Mouse (Mus musculus) frontal cortex, postnatal 36 days (tissue): ENCODE data around the gene 2610042L04Rik.
"Not testable (repeated sequence)": the region's sequence is repeated elsewhere in the genome, so short reads cannot be mapped to it uniquely, and the experiment has no call there.

Experiments
- DNase-seq, 2 experiments: peaks; one replicate each; pipeline ENCODE4 v3.0.0; 2022; ENCODE audit warnings: low spot score in 2 of 2

The 2610042L04Rik gene

DNA sequence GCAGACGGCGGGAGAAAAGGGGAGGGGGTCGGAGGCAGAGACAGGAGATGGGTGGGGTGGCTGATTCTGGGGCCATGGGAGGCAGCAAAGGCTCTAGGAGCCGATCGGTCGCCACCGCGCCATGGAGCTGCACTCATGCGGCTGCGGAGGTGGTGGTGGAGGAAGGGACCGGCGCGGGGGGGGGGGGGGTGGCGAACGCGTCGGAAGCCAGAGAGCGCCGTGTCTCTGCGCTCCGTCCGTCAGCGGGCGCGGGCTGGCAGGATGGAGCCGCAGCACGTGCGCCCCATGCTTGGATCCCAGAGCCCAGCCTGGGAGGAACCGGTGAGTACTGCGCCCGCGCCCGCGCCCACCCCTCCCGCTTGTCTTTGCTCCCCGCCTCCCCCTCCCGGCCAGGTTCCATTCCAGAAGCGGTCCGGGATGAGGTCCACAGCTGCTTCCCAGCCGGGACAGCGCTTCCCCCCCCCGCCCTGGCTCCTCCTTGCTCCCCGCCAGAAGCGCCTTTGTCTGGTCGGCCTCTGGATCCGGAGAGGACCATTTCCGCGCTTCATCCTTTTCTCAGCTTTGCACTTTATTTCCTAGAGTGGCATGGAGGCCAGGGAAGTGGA, at the start of gene 2610042L04Rik:
TSS of gene 2610042L04Rik (plus strand) at position 288 of the 605 bp plus-strand sequence.
- DNase-seq = not testable (repeated sequence)

- DNase-seq = not testable (repeated sequence)
Observed at GRCm38 (mm10) chr14:4316983-4317382, 17.6 kb upstream of the 2610042L04Rik start, which contains the start of gene Gm3149. TSS of gene Gm3149 (plus strand) at chr14:4317283.

GRCm38 (mm10) chr14:4335506-4335905, 943 bp downstream of the 2610042L04Rik start:
- DNase-seq = peak in 1 of 2 experiments; percentile 19

GRCm38 (mm10) chr14:4368991-4369390, 34.4 kb downstream of the 2610042L04Rik start:
- not testable (repeated sequence) for DNase-seq

GRCm38 (mm10) chr14:4369691-4370090, 35.1 kb downstream of the 2610042L04Rik start:
- DNase-seq = not testable (repeated sequence)

DNA sequence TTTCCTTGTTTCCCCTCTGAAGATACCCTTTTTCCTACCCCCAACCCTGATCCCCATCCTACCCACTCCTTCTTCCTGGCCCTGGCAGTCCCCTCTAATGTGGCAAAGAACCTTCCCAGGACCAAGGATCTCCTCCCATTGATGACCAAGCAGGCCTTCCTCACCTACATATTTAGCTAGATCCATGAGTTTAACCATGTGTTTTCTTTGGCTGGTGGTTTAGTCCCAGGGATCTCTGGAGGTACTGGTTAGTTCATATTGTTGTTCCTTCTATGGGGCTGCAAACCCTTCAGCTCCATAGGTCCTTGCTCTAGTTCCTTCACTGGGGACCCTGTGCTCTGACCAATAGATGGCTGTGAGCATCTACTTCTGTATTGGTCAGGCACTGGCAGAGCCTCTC, 43.3 kb downstream of the 2610042L04Rik start:
- DNase-seq = not testable (repeated sequence)

DNA sequence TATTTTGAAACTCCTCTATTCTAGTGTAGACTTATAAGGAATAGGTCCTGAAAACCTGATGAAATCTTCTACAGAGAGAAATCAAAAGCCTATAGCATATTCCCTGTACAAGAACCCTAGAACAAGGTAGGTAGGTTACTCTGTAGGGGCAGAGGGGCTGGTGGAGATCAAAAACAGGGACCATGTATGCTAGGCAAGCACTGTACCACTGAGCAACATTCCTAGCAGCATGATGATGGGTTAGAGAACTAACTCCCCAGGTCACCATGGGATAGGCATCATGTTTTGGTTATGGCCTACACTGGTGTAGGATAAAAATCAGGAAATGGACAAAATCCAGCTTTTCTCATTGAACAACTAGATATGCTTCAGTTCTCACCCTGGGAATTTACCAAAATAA, 51.0 kb downstream of the 2610042L04Rik start:
- not testable (repeated sequence) for DNase-seq

DNA sequence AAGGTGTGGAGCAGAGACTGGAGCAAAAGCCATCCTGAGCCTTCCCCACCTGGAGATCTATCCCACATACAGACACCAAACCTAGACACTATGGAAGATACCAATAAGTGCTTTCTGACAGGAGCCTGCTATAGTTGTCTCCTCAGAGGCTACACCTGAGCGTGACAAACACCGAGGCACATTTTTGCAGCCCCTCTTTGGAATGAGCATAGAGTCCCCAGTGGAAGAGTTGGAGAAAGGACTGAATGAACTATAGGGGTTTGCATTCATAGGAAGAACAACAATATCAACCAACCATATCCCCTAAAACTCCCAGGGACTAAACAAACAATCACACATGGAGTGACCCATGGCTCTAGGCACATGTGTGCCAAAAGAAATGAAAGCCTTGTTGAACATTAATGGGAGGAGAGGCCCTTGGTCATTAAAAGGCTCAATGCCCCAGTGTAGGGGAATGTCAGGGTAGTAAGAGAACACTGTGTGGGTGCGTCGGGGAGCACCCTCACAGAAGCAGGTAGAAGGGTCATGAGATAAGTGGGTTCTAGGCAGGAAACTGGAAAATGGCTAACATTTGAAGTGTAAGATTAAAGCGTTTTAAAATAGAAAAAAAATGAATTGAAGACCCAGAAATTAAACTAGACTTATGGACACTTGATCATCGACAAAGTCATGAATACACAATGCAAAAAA, 58.4 kb downstream of the 2610042L04Rik start:
- not testable (repeated sequence) for DNase-seq

DNA sequence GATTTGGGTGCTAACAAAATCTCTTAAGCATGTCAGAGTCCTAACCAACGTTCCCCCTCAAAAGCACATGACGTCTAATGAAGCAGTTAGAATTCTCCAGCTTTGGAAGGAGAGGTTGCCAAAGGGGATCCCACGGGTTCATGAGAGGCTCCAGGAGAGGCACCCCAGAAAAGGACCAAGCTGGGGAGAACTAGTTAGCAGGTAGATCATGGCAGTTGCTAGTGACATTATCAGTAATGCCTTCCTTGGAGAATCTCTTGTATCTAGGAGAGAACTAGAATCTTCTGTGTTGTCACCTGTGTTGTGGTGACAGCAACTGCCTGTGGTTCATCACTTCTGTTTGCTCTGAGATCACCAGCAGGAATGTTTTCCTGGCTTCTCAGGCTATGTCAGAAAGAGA, 62.7 kb downstream of the 2610042L04Rik start, which contains the start of gene Gm3159:
TSS of gene Gm3159 (plus strand) at position 301 of the 400 bp plus-strand sequence.
- DNase-seq = not testable (repeated sequence)

- DNase-seq = not testable (repeated sequence)
Observed at GRCm38 (mm10) chr14:4398624-4399023, 64.1 kb downstream of the 2610042L04Rik start.

DNA sequence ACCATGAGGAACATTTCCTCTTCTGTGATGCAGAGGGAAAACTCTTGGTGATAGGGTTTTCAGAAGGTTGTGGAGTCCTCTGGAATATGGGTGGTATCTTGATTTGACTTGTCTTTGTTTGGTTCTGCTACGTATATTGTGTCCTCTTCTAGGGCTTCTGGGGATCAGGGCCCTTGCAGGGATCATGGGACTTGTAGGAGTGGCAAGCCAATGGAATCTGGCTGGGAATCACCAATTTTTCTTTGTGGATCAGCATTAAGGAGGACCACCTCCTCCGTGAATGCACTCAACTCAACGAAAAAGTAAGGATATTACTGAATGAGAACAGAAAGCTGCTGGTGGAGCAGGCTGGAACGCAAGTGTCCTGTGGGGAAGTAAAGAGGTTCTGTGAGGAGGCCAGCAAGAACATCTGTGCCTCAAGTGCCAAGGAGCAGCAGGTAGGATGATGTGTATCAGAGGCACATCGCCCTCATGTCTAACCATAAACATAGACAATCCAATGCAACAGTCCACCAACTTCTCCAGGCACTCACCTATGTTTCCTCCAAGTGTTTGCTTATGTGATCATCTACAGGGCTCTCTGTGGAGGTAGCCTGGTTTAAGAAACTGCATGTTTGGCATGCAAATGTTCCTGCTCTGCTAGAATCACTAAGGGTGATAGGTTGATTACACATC, 65.7 kb downstream of the 2610042L04Rik start:
- not testable (repeated sequence) for DNase-seq

GRCm38 (mm10) chr14:4401245-4401644, 66.7 kb downstream of the 2610042L04Rik start:
- not testable (repeated sequence) for DNase-seq

DNA sequence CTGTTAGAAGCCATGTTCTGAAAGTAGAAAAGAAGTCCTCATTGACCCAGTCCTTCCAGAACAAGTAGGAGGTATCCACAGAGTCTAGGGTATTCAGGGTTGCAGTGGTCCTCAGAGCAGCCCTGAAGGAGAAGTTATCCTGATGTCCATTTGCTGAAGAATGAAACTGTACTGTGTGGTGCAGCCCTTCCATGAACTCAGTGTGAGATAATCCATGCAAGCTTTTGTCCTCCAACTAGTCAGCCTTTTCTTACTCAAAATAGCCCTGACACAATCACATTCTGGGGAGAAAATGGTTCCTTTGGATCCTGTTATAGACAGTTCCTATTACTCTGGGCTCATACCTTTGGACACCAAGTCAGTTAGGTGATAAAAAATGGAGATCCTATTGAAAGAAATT, 69.3 kb downstream of the 2610042L04Rik start:
- not testable (repeated sequence) for DNase-seq
